Mouse (Mus musculus) G1E (cell line): ENCODE data around the gene Gas2l1.

Source experiments
- CTCF ChIP-seq: IDR thresholded peaks from 2 replicates; pipeline ENCODE4 v1.5.1; 2012; ENCODE audit warnings: low read depth, low read length, inconsistent platforms, mixed read lengths
- GATA1 ChIP-seq: IDR thresholded peaks from 2 replicates; pipeline ENCODE4 v1.6.1; 2012; ENCODE audit warnings: borderline replicate concordance, low read length, inconsistent platforms, mixed read lengths
- TAL1 ChIP-seq: conservative IDR thresholded peaks from 2 replicates; pipeline ENCODE4 v1.6.1; 2012; ENCODE audit warnings: low read depth, low read length, inconsistent platforms, mixed read lengths

GRCm38 (mm10) chr11:5068126-5068971 is 3.2 kb upstream of the Gas2l1 start:
- TF ChIP-seq CTCF: no peak
- no peak for TF ChIP-seq GATA1
- TF ChIP-seq TAL1: peak; percentile 49
